Mouse (Mus musculus) myocyte (in vitro differentiated cells): Measurements from ENCODE around the gene Triobp. TPM values are rescaled to one million over a fixed set of nuclear protein-coding genes. Genes with fewer than 3 reads are reported as not detected.

ENCODE experiments used
- H3K27me3 ChIP-seq: one replicate; pipeline ENCODE4 v1.6.1; 2011; ENCODE audit not compliant: control insufficient read depth, insufficient read depth, insufficient read length
- H3K36me3 ChIP-seq: one replicate; pipeline ENCODE4 v1.6.1; 2011; ENCODE audit not compliant: control insufficient read depth, insufficient read depth
- H3K4me2 ChIP-seq: one replicate; pipeline ENCODE4 v1.6.1; 2011; ENCODE audit warnings: low read depth, control low read depth
- H3K4me3 ChIP-seq: one replicate; pipeline ENCODE4 v1.5.1; 2011; ENCODE audit warnings: mild to moderate bottlenecking, control low read depth, moderate library complexity
- H3K79me2 ChIP-seq: one replicate; pipeline ENCODE4 v1.6.1; 2011; ENCODE audit not compliant: control insufficient read depth, insufficient read depth
- H3ac ChIP-seq: one replicate; pipeline ENCODE4 v1.6.1; 2011; ENCODE audit not compliant: control insufficient read depth, insufficient read length
- CEBPB ChIP-seq: IDR thresholded peaks from 2 replicates; pipeline ENCODE4 v1.6.1; 2011; ENCODE audit warnings: mild to moderate bottlenecking, moderate library complexity; ENCODE audit not compliant: poor library complexity, insufficient read depth, severe bottlenecking
- E2F4 ChIP-seq: IDR thresholded peaks from one replicate; pipeline ENCODE4 v1.6.1; 2011; ENCODE audit warnings: mild to moderate bottlenecking, control low read depth, moderate library complexity; ENCODE audit not compliant: insufficient read depth
- MAX ChIP-seq: IDR thresholded peaks from one replicate; pipeline ENCODE4 v1.6.1; 2011; ENCODE audit warnings: low read depth, mild to moderate bottlenecking, control low read depth
- MYOD1 ChIP-seq, 3 experiments: IDR thresholded peaks; one replicate each; pipeline ENCODE4 v1.6.1; 2011; ENCODE audit warnings: control low read depth in 2 of 3, low read depth in 2 of 3, mild to moderate bottlenecking in 2 of 3, moderate library complexity in 1 of 3; ENCODE audit not compliant: insufficient read length in 2 of 3, control insufficient read depth in 1 of 3
- MYOG ChIP-seq, 3 experiments: IDR thresholded peaks; one replicate each; pipeline ENCODE4 v1.6.1; 2011; ENCODE audit warnings: control low read depth in 2 of 3, low read depth in 2 of 3, mild to moderate bottlenecking in 2 of 3; ENCODE audit not compliant: insufficient read length in 2 of 3, control insufficient read depth in 1 of 3, insufficient read depth in 1 of 3
- POLR2A ChIP-seq: IDR thresholded peaks from one replicate; pipeline ENCODE4 v1.6.1; 2011; ENCODE audit warnings: low read depth, mild to moderate bottlenecking, control low read depth, moderate library complexity; ENCODE audit not compliant: insufficient read length
- POLR2AphosphoS2 ChIP-seq: IDR thresholded peaks from one replicate; pipeline ENCODE4 v1.6.1; 2011; ENCODE audit warnings: low read depth, control low read depth; ENCODE audit not compliant: insufficient read length
- REST ChIP-seq: IDR thresholded peaks from one replicate; pipeline ENCODE4 v1.6.1; 2011; ENCODE audit warnings: mild to moderate bottlenecking, control low read depth, moderate library complexity; ENCODE audit not compliant: insufficient read depth, insufficient read length
- SRF ChIP-seq: IDR thresholded peaks from one replicate; pipeline ENCODE4 v1.6.1; 2011; ENCODE audit warnings: low read depth; ENCODE audit not compliant: control insufficient read depth, insufficient read length
- TCF12 ChIP-seq: IDR thresholded peaks from one replicate; pipeline ENCODE4 v1.6.1; 2011; ENCODE audit warnings: mild to moderate bottlenecking, control low read depth; ENCODE audit not compliant: poor library complexity, insufficient read depth, severe bottlenecking
- TCF3 ChIP-seq: IDR thresholded peaks from one replicate; pipeline ENCODE4 v1.6.1; 2011; ENCODE audit warnings: low read depth, control low read depth; ENCODE audit not compliant: insufficient read length
- USF1 ChIP-seq: IDR thresholded peaks from one replicate; pipeline ENCODE4 v1.6.1; 2011; ENCODE audit warnings: low read depth, mild to moderate bottlenecking, control low read depth, moderate library complexity
- polyA plus RNA-seq: library from polyadenylated mRNA; unstranded; fragments of >200 nt; fragmentation: generic; extraction: Trizol; gene quantifications from one replicate; pipeline ENCODE4 v1.2.1, GENCODE M21; 2012; ENCODE audit warnings: missing spikeins

Triobp gene
- polyA plus RNA-seq, 1 experiment = 19.9 TPM

GRCm38 (mm10) chr15:79042721-79043491, 95.4 kb downstream of the Triobp start:
- TF ChIP-seq POLR2A (no peak), REST (no peak), MAX (no peak), POLR2AphosphoS2 (no peak), MYOG (IDR thresholded peaks at IDR 0.05; ENCODE audit: control insufficient read depth in 1 of 3, insufficient read depth in 1 of 3, insufficient read length in 2 of 3, low read depth in 2 of 3) (no peak), MYOD1 (IDR thresholded peaks at IDR 0.05; ENCODE audit: control insufficient read depth in 1 of 3, insufficient read length in 2 of 3, low read depth in 2 of 3) (no peak), SRF (no peak), TCF3 (no peak), TCF12 (no peak), USF1 (no peak), CEBPB (no peak)
- H3K36me3 ChIP-seq = no peaks in the 10 kb centered on the region
- H3K4me2 ChIP-seq = no peak overlapping the region
- H3K27me3 ChIP-seq = peaks cover 32% of the 10 kb centered on the region
- H3K4me3 ChIP-seq = no peak overlapping the region
- peak overlapping the region; percentile 5 for H3ac ChIP-seq
- no peaks in the 10 kb centered on the region for H3K79me2 ChIP-seq

- H3ac ChIP-seq = no peak overlapping the region
- H3K36me3 ChIP-seq = no peaks in the 10 kb centered on the region
- no peaks in the 10 kb centered on the region for H3K79me2 ChIP-seq
- TF ChIP-seq MYOD1 (IDR thresholded peaks at IDR 0.05; ENCODE audit: control insufficient read depth in 1 of 3, insufficient read length in 2 of 3, low read depth in 2 of 3) (peak; percentile 86 to 99 (median 97)), TCF3 (peak; percentile 90), MYOG (IDR thresholded peaks at IDR 0.05; ENCODE audit: control insufficient read depth in 1 of 3, insufficient read depth in 1 of 3, insufficient read length in 2 of 3, low read depth in 2 of 3) (peak; percentile 96 to 99 (median 98)), POLR2AphosphoS2 (no peak), SRF (peak; percentile 6), USF1 (no peak), TCF12 (peak; percentile 86)
- H3K27me3 ChIP-seq = peaks cover 32% of the 10 kb centered on the region
- H3K4me3 ChIP-seq = no peak overlapping the region
- H3K4me2 ChIP-seq = peak overlapping the region; percentile 19
Measured at GRCm38 (mm10) chr15:79044837-79045236, 97.3 kb downstream of the Triobp start.

- H3ac ChIP-seq = no peak overlapping the region
- no peak overlapping the region for H3K4me2 ChIP-seq
- TF ChIP-seq TCF12 (no peak), MYOG (IDR thresholded peaks at IDR 0.05; ENCODE audit: control insufficient read depth in 1 of 3, insufficient read depth in 1 of 3, insufficient read length in 2 of 3, low read depth in 2 of 3) (peak in 1 of 3 experiments; percentile 24)
- H3K79me2 ChIP-seq = no peaks in the 10 kb centered on the region
- H3K27me3 ChIP-seq = peaks cover 5% of the 10 kb centered on the region
- peaks cover 1% of the 10 kb centered on the region for H3K36me3 ChIP-seq
- no peak overlapping the region for H3K4me3 ChIP-seq
Measured at GRCm38 (mm10) chr15:79048186-79048585, 100.7 kb downstream of the Triobp start.

DNA sequence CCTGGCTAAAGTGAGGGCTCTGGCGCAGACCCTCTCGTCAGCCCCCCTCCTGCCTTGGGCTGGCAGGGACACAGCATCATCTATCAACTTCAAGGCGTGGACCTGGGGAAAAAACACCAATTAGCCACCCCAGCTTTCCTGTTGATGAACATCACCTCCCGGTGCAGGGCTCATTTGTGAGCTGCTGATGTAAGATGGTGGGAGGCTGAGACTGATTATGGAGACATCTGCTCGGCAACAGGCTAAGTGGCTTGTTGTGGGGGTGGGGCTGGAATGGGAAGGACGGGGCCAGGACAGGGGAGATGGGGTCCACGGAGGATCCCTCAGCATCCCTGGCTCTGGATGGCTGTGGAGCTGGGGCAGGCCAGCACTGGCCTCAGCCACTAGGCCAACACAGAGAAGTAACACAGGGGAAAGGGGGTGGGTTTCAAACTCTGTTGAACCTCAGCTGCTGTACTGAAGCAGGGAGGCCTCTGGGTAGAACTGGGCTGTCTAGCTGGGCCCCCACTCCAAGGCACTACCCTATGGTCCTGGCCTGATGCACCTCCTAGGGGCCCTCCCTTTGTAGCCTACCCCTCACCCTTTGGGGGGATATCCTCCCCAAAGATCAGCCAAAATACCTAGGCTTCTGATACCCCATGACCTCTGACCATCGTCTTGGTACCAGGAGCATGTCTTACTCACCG, 102.8 kb downstream of the Triobp start:
- Histone ChIP-seq H3K36me3 (peaks cover 16% of the 10 kb centered on the region), H3K79me2 (no peaks in the 10 kb centered on the region), H3K4me3 (no peak overlapping the region), H3K27me3 (no peaks in the 10 kb centered on the region), H3ac (no peak overlapping the region), H3K4me2 (no peak overlapping the region)
- TF ChIP-seq TCF12 (no peak), CEBPB (no peak), TCF3 (no peak), USF1 (no peak), E2F4 (no peak), POLR2A (no peak), MYOG (IDR thresholded peaks at IDR 0.05; ENCODE audit: control insufficient read depth in 1 of 3, insufficient read depth in 1 of 3, insufficient read length in 2 of 3, low read depth in 2 of 3) (no peak), SRF (no peak)

- Histone ChIP-seq H3K4me3 (no peak overlapping the region), H3K4me2 (no peak overlapping the region), H3K36me3 (peaks cover 21% of the 10 kb centered on the region), H3K27me3 (no peaks in the 10 kb centered on the region), H3K79me2 (no peaks in the 10 kb centered on the region), H3ac (no peak overlapping the region)
- TF ChIP-seq USF1 = no peak
- TF ChIP-seq POLR2AphosphoS2 = peak; percentile 43
Measured at GRCm38 (mm10) chr15:79050964-79051363, 103.4 kb downstream of the Triobp start.
